Mouse (Mus musculus) erythroblast, embryonic 14.5 days (primary cell): ENCODE data around the gene Fancc.

Source experiments
- GATA1 ChIP-seq: IDR thresholded peaks from 2 replicates; pipeline ENCODE4 v1.6.1; 2012; ENCODE audit warnings: low read length, inconsistent platforms, mixed read lengths
- TAL1 ChIP-seq: IDR thresholded peaks from 3 replicates; pipeline ENCODE4 v1.6.1; 2012; ENCODE audit warnings: low read length, inconsistent platforms, mixed read lengths

GRCm38 (mm10) chr13:63416824-63417223, 80.3 kb downstream of the Fancc start:
- TF ChIP-seq GATA1: no peak
- no peak for TF ChIP-seq TAL1
